ENCODE assay signal across 19 mouse cellular contexts in genomic region chr1:60381910-60382309, GRCm38 (mm10).
"Had no signal": no experiment of that assay in that cellular context is flagged by ENCODE, and none has a peak within 500 bp of the region (broad histone marks: within the 10 kb centered on the region; RNA-seq: fewer than 3 reads in every experiment).

No protein-coding gene starts in this region.

- H3K9me3 ChIP-seq: liver, embryonic 13.5 days; liver, embryonic 15.5 days; lung, embryonic 15.5 days; megakaryocyte, embryonic 14.5 days; midbrain, embryonic 13.5 days; midbrain, embryonic 15.5 days; neural tube, embryonic 12.5 days; stomach, embryonic 15.5 days had no signal

- H3K27me3 ChIP-seq: liver, embryonic 13.5 days; liver, embryonic 15.5 days; lung, embryonic 15.5 days; megakaryocyte, embryonic 14.5 days; midbrain, embryonic 13.5 days; midbrain, embryonic 15.5 days; neural tube, embryonic 12.5 days; stomach, embryonic 15.5 days had no signal

- H3K4me2 ChIP-seq: liver, embryonic 13.5 days; liver, embryonic 15.5 days; lung, embryonic 15.5 days; midbrain, embryonic 11.5 days; midbrain, embryonic 13.5 days; midbrain, embryonic 15.5 days; neural tube, embryonic 12.5 days; stomach, embryonic 15.5 days had no signal

- ATAC-seq: liver, postnatal 0 days; lung, postnatal 0 days; midbrain, embryonic 13.5 days; midbrain, embryonic 15.5 days had no signal

- H3K4me1 ChIP-seq: liver, embryonic 13.5 days; liver, embryonic 15.5 days; lung, embryonic 15.5 days; midbrain, embryonic 13.5 days; midbrain, embryonic 15.5 days; neural tube, embryonic 12.5 days; stomach, embryonic 15.5 days had no signal

- H3K4me3 ChIP-seq: liver, embryonic 13.5 days; liver, embryonic 15.5 days; lung, embryonic 15.5 days; megakaryocyte, embryonic 14.5 days; midbrain, embryonic 13.5 days; midbrain, embryonic 15.5 days; neural tube, embryonic 12.5 days; stomach, embryonic 15.5 days had no signal

- H3K36me3 ChIP-seq: midbrain, embryonic 15.5 days had no signal

- H3K9ac ChIP-seq: liver, embryonic 13.5 days; liver, embryonic 15.5 days; liver, postnatal 0 days; lung, embryonic 15.5 days; midbrain, embryonic 13.5 days; midbrain, embryonic 15.5 days; neural tube, embryonic 12.5 days; stomach, embryonic 15.5 days had no signal

- DNase-seq: liver, embryonic 13.5 days; liver, postnatal 0 days; lung, adult 2 months; lung, postnatal 14 days; lung, postnatal 36 days; thymus, adult 18-20 months; thymus, postnatal 14 days; thymus, postnatal 36 days had no signal

- H3K27ac ChIP-seq: liver, embryonic 13.5 days; liver, embryonic 15.5 days; lung, embryonic 15.5 days; macrophage; midbrain, embryonic 13.5 days; midbrain, embryonic 15.5 days; neural tube, embryonic 12.5 days; stomach, embryonic 15.5 days; stomach, postnatal 0 days had no signal
